Mouse (Mus musculus) neural tube, embryonic 12.5 days (tissue): ENCODE results near the gene Plscr3. TPM values are rescaled to one million over a fixed set of nuclear protein-coding genes. Genes with fewer than 3 reads are reported as not detected.
A peak's percentile ranks its signal among the peaks of the same experiment; 100 is the strongest.
"Not testable (repeated sequence)": the region's sequence is repeated elsewhere in the genome, so short reads cannot be mapped to it uniquely, and the experiment has no call there.

ENCODE experiments used
- ATAC-seq: fragments of 200-750 bp; cut with Nextera tagmentation; 2 replicates; pipeline ENCODE4 v1.8.0; 2017; ENCODE audit warnings: low read depth, mild to moderate bottlenecking, moderate TSS enrichment, moderate library complexity; ENCODE audit not compliant: low FRiP score
- H3K27ac ChIP-seq: fragments of 300-500 bp; sonication (generic); 2 replicates; pipeline ENCODE4 v1.5.1; 2016
- H3K27me3 ChIP-seq: fragments of 300-500 bp; sonication (generic); replicated peaks from 2 replicates; pipeline ENCODE4 v1.6.1; 2016; ENCODE audit warnings: mild to moderate bottlenecking
- H3K36me3 ChIP-seq: fragments of 300-500 bp; sonication (generic); 2 replicates; pipeline ENCODE4 v1.6.1; 2016; ENCODE audit warnings: mild to moderate bottlenecking
- H3K4me1 ChIP-seq: fragments of 300-500 bp; sonication (generic); 2 replicates; pipeline ENCODE4 v1.6.1; 2016
- H3K4me2 ChIP-seq: fragments of 300-500 bp; sonication (generic); replicated peaks from 2 replicates; pipeline ENCODE4 v1.6.1; 2016; ENCODE audit warnings: mild to moderate bottlenecking
- H3K4me3 ChIP-seq: fragments of 300-500 bp; sonication (generic); 2 replicates; pipeline ENCODE4 v1.5.1; 2016
- H3K9ac ChIP-seq: fragments of 300-500 bp; sonication (generic); 2 replicates; pipeline ENCODE4 v1.6.1; 2016; ENCODE audit warnings: mild to moderate bottlenecking
- H3K9me3 ChIP-seq: fragments of 300-500 bp; sonication (generic); 2 replicates; pipeline ENCODE4 v1.6.1; 2016; ENCODE audit warnings: mild to moderate bottlenecking
- WGBS: fragments of 180-500 bp; shearing (Covaris S2); methylation state at CpG from one replicate; pipeline ENCODE4 v1.1.7; 2016; 5-methylcytosine and 5-hydroxymethylcytosine counted together
- polyA plus RNA-seq: library from polyadenylated mRNA; unstranded; fragments of >200 nt; fragmentation: Nextera tagmentation; extraction: Ambion mirVana; gene quantifications from 2 replicates; pipeline ENCODE4 v1.2.1, GENCODE M21; 2016

Gene Plscr3
- polyA plus RNA-seq, 1 experiment from 2014 or later = 69.9 TPM

GRCm38 (mm10) chr11:69850754-69851153 lies 4.6 kb downstream of the Plscr3 start:
- no peak for ATAC-seq
- Histone ChIP-seq H3K36me3 (peaks cover 38% of the 10 kb centered on the region), H3K9ac (no peak overlapping the region), H3K4me2 (no peak overlapping the region), H3K4me3 (no peak overlapping the region), H3K4me1 (peaks cover 24% of the 10 kb centered on the region), H3K27ac (no peak overlapping the region), H3K9me3 (no peaks in the 10 kb centered on the region), H3K27me3 (no peaks in the 10 kb centered on the region)
- 81% methylated on average over 8 of the region's 8 CpGs for WGBS

- 68% methylated on average over 7 of the region's 7 CpGs for WGBS
- no peak for ATAC-seq
- H3K4me3 ChIP-seq = no peak overlapping the region
- H3K27ac ChIP-seq = no peak overlapping the region
- H3K4me2 ChIP-seq = no peak overlapping the region
- no peak overlapping the region for H3K9ac ChIP-seq
- H3K27me3 ChIP-seq = peaks cover 15% of the 10 kb centered on the region
- peaks cover 33% of the 10 kb centered on the region for H3K36me3 ChIP-seq
- H3K9me3 ChIP-seq = no peaks in the 10 kb centered on the region
- H3K4me1 ChIP-seq = peaks cover 8% of the 10 kb centered on the region
Measured at GRCm38 (mm10) chr11:69853994-69854393, 7.8 kb downstream of the Plscr3 start.

- Histone ChIP-seq H3K4me2 (no peak overlapping the region), H3K4me3 (no peak overlapping the region), H3K27me3 (peaks cover 21% of the 10 kb centered on the region), H3K36me3 (peaks cover 27% of the 10 kb centered on the region), H3K27ac (no peak overlapping the region), H3K9me3 (no peaks in the 10 kb centered on the region), H3K4me1 (peaks cover 8% of the 10 kb centered on the region), H3K9ac (no peak overlapping the region)
- 86% methylated on average over 10 of the region's 10 CpGs for WGBS
- ATAC-seq = no peak
Measured at GRCm38 (mm10) chr11:69854680-69855079, 8.5 kb downstream of the Plscr3 start.

GRCm38 (mm10) chr11:69855347-69855746 lies 9.2 kb downstream of the Plscr3 start:
- WGBS = 25% methylated on average over 16 of the region's 16 CpGs
- no peak; the same call in 1 of the 2 replicates for ATAC-seq
- Histone ChIP-seq H3K27ac (no peak overlapping the region), H3K36me3 (peaks cover 20% of the 10 kb centered on the region), H3K27me3 (peaks cover 24% of the 10 kb centered on the region), H3K9ac (no peak overlapping the region), H3K4me2 (0 out of 2 replicates have a peak overlapping the region, but pooled peaks have one; percentile 16), H3K4me1 (peaks cover 8% of the 10 kb centered on the region), H3K4me3 (no peak overlapping the region), H3K9me3 (no peaks in the 10 kb centered on the region)

- Histone ChIP-seq H3K9ac (no peak within 1 kb of the TSS), H3K4me3 (no peak within 1 kb of the TSS), H3K9me3 (no peaks in the 10 kb centered on the region), H3K27me3 (peaks cover 24% of the 10 kb centered on the region), H3K36me3 (no peaks in the 10 kb centered on the region), H3K4me1 (peaks cover 2% of the 10 kb centered on the region), H3K4me2 (no peak within 1 kb of the TSS), H3K27ac (no peak within 1 kb of the TSS)
- no peak for ATAC-seq
- WGBS = 19% methylated on average over 30 of the region's 30 CpGs
Measured at GRCm38 (mm10) chr11:69858113-69858998, 12.2 kb downstream of the Plscr3 start, which contains the start of gene Tnk1. Gene Tnk1, minus strand, starts transcription at chr11:69858730.

GRCm38 (mm10) chr11:69863729-69864128 lies 17.6 kb downstream of the Plscr3 start:
- H3K4me1 ChIP-seq, H3K4me3 ChIP-seq, H3K4me2 ChIP-seq, H3K9me3 ChIP-seq, H3K9ac ChIP-seq, ATAC-seq, H3K27ac ChIP-seq, H3K36me3 ChIP-seq: not testable (repeated sequence)
- WGBS = 81% methylated on average over 3 of the region's 3 CpGs
- peaks cover 12% of the 10 kb centered on the region for H3K27me3 ChIP-seq

GRCm38 (mm10) chr11:69864138-69864860 lies 18.1 kb downstream of the Plscr3 start:
- 54% methylated on average over 8 of the region's 8 CpGs for WGBS
- no peak for ATAC-seq
- no peak overlapping the region for H3K4me2 ChIP-seq
- H3K9me3 ChIP-seq = no peaks in the 10 kb centered on the region
- H3K4me3 ChIP-seq = no peak overlapping the region
- no peaks in the 10 kb centered on the region for H3K36me3 ChIP-seq
- peaks cover 6% of the 10 kb centered on the region; the same call in 1 of the 2 replicates for H3K27me3 ChIP-seq
- no peak overlapping the region for H3K9ac ChIP-seq
- H3K27ac ChIP-seq = no peak overlapping the region
- H3K4me1 ChIP-seq = no peaks in the 10 kb centered on the region

- H3K4me1 ChIP-seq = no peaks in the 10 kb centered on the region
- ATAC-seq = no peak
- no peak overlapping the region for H3K4me2 ChIP-seq
- WGBS = 82% methylated on average over 9 of the region's 9 CpGs
- no peak overlapping the region for H3K27ac ChIP-seq
- no peaks in the 10 kb centered on the region for H3K36me3 ChIP-seq
- H3K27me3 ChIP-seq = no peaks in the 10 kb centered on the region
- H3K9me3 ChIP-seq = no peaks in the 10 kb centered on the region
- no peak overlapping the region for H3K4me3 ChIP-seq
- H3K9ac ChIP-seq = no peak overlapping the region
Measured at GRCm38 (mm10) chr11:69865561-69865960, 19.4 kb downstream of the Plscr3 start.

GRCm38 (mm10) chr11:69867335-69867734 lies 21.2 kb downstream of the Plscr3 start:
- no peak for ATAC-seq
- 68% methylated on average over 9 of the region's 9 CpGs for WGBS

GRCm38 (mm10) chr11:69870289-69871069 lies 24.3 kb downstream of the Plscr3 start:
- Histone ChIP-seq H3K27ac (no peak overlapping the region), H3K9ac (no peak overlapping the region), H3K4me3 (no peak overlapping the region), H3K27me3 (no peaks in the 10 kb centered on the region), H3K4me2 (no peak overlapping the region), H3K9me3 (no peaks in the 10 kb centered on the region), H3K36me3 (no peaks in the 10 kb centered on the region), H3K4me1 (no peaks in the 10 kb centered on the region)
- no peak for ATAC-seq
- WGBS = 94% methylated on average over 2 of the region's 2 CpGs

More at GRCm38 (mm10) chr11:69867335-69867734, 21.2 kb downstream of the Plscr3 start:
- Histone ChIP-seq H3K9me3 (no peaks in the 10 kb centered on the region), H3K27ac (no peak overlapping the region), H3K27me3 (no peaks in the 10 kb centered on the region), H3K36me3 (no peaks in the 10 kb centered on the region), H3K4me2 (no peak overlapping the region), H3K9ac (no peak overlapping the region), H3K4me3 (no peak overlapping the region), H3K4me1 (no peaks in the 10 kb centered on the region)

GRCm38 (mm10) chr11:69871822-69872221 lies 25.6 kb downstream of the Plscr3 start:
- 90% methylated on average over 7 of the region's 7 CpGs for WGBS
- H3K9ac ChIP-seq = no peak overlapping the region
- H3K4me3 ChIP-seq = no peak overlapping the region
- no peaks in the 10 kb centered on the region for H3K9me3 ChIP-seq
- no peaks in the 10 kb centered on the region for H3K36me3 ChIP-seq
- no peak overlapping the region for H3K4me2 ChIP-seq
- no peak overlapping the region for H3K27ac ChIP-seq
- H3K27me3 ChIP-seq = no peaks in the 10 kb centered on the region
- no peak for ATAC-seq
- H3K4me1 ChIP-seq = no peaks in the 10 kb centered on the region

GRCm38 (mm10) chr11:69872451-69872850 lies 26.3 kb downstream of the Plscr3 start:
- 85% methylated on average over 4 of the region's 4 CpGs for WGBS

More at GRCm38 (mm10) chr11:69872451-69872850, 26.3 kb downstream of the Plscr3 start:
- Histone ChIP-seq H3K27ac (no peak overlapping the region), H3K4me1 (peaks cover 5% of the 10 kb centered on the region), H3K4me3 (no peak overlapping the region), H3K9me3 (no peaks in the 10 kb centered on the region), H3K27me3 (no peaks in the 10 kb centered on the region), H3K36me3 (no peaks in the 10 kb centered on the region), H3K9ac (no peak overlapping the region), H3K4me2 (no peak overlapping the region)
- no peak for ATAC-seq
